Mouse (Mus musculus) kidney, postnatal 4 days (tissue): ENCODE measurements around the gene Svbp.

Experiments
- DNase-seq, 2 experiments: peaks; one replicate each; pipeline ENCODE4 v3.0.0; 2021; ENCODE audit warnings: mixed read lengths in 2 of 2

The Svbp gene

DNA sequence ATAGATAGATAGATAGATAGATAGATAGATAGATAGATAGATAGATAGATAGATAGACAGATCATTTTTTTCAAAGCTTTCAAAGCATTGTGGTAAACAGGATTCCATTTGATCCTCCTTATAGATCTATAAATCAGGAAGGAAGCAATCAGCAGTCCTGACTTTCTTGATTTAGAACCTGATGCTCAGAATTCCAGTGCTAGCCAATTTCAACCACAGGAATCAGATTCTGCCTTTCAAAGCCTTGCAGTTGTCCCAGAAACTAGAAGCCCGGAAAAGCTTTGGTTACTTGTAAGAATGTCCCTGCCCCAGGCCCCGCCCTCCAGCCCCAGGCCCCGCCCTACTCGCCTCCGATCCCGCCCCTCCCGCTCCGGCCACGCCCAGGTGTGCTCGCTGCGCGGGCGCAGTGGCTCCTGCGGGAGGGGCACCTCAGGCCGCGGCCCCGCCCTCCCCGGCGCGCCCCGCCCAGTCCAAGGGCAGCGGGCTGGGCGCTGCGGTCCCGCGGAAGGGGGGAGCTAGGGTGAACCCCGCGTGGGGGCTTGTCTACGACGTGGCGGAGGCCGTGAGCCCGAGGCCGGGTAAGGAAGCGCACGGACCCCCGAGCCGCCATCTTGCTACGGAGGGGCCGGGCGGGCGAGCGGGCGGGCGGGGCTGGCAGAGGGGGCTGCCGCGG lies at the start of gene Svbp:
Gene Svbp (plus strand): TSS at position 398 of the 673 bp plus-strand sequence.
- peak; percentile 97 to 98 for DNase-seq

DNA sequence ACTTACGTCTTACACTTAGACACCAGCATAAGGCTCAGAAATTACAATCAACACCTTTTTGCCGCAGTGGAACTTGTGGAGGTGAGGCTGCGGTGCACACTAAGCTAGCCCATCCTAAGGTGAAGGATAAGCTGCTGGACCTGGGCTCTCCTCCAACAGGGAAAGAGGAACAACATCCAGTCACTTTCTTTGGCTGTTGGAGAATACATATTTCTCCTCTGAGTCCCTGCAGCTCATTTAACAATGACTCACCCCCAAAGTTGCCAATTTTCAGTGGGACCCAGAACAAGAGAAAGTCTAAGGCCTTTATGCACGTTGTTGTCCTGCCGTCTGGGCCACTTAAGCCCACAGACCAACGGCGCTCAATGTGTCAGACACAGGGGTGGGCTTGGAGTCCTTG lies 48.3 kb upstream of the Svbp start:
- no peak for DNase-seq

DNA sequence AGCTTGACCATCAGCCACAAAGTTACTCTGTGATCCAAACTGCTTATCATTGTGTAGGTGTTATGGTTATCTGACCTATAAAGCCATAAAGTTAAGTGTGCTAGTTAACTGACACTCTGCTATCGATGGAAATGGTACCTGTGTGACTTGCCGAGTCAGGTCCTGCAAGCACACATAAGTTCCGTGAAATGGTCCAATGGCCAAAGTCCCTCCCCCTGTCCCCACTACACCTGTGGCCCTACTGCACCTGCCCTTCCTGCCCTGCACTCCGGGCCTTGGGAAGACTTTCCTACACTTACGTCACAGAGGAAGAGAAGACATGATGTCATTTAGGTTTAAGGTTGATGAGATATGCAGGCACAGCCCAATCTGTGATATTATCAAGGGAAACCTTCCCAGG lies 47.8 kb upstream of the Svbp start:
- DNase-seq: no peak

DNA sequence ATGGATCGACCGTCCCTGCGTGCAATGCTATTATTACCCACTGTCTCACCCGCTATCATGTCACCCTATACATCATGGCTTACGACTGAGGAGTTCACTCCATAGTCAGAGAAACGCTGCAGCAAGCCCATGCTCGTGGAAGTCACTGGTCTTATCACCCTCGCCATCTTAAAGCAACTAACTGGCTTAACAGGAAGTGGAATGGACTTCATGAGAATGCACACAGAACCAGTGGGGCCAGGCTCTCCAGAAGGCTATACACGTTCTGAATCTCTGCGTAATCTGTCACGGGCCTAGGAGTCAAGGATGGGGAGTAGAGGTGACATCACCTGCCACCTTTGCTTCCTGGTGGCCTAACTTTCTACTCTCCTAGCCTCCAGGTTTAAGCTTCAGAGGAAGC lies 46.4 kb upstream of the Svbp start:
- no peak for DNase-seq

DNA sequence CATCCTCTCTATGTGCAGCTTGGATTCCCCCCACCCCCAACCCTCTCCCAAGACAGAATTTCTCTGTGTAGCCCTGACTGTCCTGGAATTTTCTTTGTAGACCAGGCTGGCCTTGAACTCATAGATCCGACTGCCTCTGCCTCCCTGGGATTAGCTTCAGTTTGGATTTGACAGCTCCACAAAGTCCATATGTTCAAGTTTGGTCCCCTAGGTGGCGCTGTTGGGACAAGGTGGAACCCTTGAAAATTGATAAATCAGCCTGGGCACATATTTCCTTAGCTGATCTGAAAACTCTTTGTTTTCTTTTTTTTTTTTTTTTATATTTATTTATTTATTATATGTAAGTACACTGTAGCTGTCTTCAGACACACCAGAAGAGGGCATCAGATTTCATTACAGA lies 37.9 kb upstream of the Svbp start:
- DNase-seq: peak; percentile 79 to 82

DNA sequence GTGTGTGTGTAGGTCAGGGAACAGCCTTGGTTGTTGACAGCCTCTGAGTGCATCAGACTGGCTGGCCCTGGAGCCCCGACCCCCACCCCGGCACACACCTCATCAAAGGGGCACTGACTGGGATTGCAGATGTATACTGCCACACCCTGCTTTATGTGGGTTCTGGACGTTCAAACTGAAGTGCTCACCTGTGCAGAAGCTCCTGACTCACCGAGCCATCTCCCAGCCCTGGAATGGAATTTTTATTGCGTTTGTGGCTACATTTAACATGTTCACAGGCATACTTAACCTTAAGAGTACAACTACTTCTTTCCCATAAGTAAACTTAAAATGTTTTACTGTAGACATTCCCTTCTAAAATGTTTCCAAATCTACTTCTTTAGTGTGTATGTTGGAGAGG lies 37.2 kb upstream of the Svbp start:
- no peak for DNase-seq

DNA sequence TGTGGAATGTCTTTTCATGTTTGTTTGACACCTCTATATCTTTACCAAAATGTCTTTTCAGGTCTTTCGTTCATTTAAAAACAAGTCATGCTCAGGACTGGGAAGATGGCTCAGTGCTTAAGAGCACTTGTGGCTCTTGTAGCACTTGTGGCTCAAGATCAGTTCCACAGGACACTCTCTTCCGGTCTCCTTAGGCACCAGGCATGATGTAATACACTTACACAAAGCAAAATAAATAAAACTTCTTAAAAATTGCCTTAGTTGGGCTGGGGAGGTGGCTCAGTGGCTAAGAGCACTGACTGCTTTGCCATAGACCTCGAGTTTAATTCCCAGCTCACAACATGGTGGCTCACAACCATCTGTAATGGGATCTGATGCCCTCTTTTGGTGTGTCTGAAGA lies 33.7 kb upstream of the Svbp start:
- DNase-seq: no peak

DNA sequence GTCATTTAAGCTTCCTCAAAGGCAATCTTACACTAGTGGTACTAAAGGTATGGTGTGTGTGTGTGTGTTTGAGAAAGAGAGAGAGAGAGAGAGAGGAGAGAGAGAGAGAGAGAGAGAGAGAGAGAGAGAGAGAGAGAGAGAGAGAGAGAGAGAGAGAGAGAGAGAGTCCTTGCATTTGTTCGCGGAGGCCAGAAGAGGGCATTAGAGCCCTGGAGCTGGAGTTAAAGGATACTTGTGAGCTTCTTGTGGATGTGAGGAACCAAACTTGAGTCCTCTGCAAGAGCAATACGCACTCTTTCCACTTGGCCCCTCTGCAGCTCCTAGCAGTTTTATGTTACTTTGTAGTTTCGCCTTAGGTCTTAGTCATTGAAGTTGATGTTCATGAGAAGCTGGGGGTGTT lies 32.1 kb upstream of the Svbp start:
- DNase-seq: no peak

DNA sequence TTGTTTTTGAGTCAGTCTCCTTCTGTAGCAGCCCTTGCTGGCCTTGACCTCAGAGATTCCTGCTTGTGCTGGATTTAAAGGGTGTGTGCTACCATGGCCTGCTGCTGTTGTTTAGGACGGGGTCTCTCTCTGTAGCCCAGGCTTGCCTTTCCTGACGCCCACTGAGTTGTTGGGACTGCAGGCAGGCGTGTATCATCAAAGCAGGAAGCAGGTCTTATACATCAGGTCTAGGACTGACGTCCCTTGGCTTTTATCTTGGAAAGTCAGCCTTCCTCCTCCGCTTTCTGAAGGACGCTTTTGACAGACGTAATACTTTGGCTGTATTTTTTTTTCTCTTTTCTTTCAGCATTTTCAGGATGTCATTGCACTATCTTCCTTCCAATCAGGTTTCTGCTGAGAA lies 29.2 kb upstream of the Svbp start:
- no peak for DNase-seq

DNA sequence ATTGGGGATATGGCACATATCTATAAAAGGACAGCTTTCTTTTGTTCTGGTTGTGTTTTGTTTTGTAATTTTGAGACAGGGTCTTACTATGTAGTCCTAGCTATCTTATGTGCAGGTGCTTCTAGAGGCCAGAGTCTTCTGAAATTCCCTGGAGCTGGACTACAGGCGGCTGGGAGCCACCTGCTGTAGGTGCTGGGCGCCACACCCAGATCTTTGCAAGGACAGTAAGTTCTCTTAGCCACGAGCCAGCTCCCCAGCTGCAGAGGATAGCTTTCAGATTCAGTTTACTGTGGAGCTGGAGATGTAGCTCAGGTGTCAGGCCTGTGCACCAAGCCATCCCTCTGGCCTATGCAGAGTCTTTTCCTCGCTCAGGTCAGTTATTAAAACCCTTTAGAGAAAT lies 28.0 kb upstream of the Svbp start:
- peak in 1 of 2 experiments; percentile 41 for DNase-seq

DNA sequence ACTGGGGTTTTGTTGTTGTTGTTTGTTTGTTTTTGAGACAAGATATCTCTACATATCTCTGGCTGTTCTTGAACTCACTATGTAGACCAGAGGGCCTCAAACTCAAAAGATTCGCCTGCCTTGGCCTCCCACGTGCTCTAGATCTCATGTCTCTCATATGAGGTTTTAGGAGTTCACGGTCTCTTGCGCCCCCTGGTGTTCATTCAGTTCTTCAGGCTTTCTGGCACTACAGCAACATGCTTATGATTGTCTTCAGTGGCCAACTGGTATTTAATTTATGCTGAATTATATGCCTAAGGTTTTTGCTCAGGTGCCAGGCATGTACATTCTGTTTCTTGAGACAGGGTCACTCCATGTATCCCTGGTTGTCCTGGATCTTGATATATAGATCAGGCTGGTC lies 27.4 kb upstream of the Svbp start:
- peak; percentile 89 to 91 for DNase-seq

DNA sequence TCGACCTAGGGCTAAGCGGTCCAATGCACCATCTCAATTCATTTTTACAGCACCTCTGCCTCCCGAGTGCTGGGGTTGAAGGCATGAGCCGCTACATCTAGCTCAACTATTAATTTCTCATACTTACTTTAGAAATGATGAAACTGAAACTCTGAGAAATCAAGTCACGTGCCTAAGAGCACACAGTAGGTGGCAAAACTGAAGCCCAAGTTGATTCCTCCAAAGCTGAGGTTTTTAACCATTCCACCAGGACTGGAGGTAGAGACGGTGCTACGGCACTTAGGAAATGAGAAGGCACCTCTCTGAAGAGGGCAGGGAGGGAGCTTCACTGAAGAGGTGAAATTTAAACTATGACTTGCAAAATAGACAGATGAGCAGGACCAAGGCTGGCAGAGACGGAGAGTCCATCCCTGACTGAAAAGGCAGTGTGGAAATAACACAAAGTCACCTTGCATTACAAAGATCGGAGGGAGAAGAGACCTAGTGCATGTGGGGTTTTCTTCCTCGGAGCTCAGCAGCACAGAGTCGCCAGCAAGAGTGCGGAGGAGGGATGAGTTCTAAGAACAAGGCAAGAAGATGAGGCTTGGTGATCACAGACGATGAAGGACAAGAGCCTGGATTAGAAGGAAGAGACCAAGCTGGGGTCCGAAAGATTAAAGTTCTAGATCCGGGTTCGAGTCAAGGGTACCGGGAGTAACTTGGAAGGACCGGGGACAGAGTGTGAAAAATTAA lies 22.0 kb upstream of the Svbp start:
- DNase-seq: peak in 1 of 2 experiments; percentile 33

DNA sequence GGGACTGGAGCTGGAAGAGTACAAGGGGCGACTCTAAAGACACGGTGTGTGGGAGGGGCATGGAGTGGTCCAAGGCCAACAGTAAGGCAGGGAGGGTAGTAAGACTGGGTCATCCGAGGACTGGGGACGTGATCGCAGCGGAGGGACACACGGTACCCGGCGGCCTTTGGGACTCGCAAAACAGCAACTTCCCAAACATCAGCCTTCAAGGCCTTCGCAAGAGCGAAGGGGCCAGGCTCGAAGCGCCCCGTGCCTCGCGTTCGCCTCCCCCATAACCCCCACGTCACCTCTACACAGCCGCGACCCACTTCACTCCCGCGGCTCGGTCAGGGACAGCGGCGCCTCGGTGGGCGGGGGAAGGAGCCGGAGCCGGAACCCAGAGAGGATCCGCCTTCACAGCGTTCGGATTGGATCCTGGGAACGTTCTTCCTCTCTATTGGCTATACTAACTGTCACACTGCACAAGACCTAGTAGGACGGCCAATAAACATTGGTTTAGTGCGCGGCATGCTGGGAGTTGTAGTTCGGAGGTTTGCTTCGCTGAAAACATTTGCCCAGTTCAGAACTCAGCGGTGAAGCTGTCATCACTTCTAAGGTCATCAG lies 21.2 kb upstream of the Svbp start, which contains the start of gene Zfp691:
Gene Zfp691 (minus strand): TSS at position 345 of the 603 bp plus-strand sequence.
- DNase-seq: peak; percentile 93 to 96

DNA sequence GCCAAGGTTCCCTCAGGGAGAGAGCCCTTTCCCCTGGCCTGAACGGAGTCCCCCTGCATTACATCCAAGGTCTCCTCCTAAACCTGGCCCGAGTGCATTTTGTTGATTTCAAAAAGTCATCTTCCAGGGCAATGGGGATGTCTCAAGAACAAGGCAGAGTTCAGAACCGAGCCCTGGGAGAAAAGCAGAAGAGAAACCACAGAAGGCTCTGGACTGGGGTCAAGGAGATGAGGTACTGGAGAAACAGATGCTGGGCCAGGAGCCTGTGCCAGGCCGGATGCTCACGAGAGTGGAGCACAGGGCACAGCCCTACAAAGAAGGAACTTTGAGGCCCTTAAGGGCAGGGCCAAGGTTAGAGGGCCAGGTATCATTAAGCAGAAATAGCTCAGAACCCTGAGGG lies 17.4 kb upstream of the Svbp start:
- no peak for DNase-seq

DNA sequence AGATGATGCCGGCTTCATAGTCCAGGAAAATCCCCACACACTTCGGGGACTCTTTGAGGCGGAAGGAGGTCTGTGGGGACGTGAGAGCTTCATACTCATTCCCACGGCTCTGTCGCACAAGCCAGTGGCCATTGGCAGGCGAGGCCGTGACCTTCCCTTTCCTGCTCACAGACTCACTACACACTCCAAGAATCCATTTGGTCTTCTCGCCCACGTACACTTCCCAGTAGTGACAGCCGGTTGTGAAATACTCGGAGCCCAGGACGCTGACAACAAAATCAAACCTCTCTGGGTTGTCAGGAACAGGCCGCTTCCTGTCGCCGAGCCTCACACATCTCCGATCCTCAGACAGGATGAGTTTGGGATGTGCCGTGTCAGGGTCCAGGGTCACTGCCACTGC lies 16.8 kb upstream of the Svbp start:
- DNase-seq: peak; percentile 21 to 48

DNA sequence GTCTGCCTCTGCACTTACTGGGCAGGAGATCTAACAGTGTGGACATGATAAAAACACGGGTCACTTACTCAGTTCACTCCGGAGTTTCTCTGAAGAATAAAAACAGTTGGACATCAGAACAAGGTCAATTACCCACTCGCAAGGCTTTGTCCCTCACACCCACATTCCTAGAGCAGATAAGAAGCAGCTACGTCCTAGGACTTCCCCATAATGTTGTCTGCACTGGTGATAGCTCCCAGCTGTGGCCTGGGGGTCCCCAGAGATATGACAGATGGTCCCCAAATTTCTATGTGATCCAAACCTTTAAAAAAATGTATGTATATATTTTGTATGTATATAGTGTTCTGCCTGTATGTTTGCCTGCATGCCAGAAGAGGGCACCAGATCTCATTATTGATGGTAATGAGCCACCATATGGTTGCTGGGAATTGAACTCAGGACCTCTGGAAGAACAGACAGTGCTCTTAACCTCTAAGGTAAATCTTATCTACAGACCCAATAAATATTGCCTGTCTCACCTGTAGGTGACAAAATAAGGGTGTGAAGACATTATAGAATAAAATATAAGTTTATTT lies 14.9 kb upstream of the Svbp start:
- no peak for DNase-seq

DNA sequence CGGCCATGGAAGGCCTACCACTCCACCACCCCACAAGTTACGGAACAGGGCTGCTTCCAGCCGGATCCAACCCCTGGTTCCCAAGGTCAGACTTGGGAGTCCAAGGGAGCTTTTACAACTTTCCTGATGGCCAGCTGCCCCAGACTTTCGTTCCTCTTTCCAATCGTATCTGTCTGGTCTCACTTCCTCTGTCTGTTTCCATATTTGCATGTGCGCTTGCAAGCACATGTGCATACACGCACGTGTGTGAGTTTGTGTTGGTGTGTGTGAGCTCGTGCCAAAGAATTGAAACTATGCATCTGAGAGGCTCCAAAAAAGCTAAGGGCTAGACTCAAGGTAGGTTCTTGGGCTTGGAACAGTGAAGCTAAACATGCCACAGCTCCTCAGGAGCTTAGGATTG lies 13.7 kb upstream of the Svbp start:
- DNase-seq: no peak

DNA sequence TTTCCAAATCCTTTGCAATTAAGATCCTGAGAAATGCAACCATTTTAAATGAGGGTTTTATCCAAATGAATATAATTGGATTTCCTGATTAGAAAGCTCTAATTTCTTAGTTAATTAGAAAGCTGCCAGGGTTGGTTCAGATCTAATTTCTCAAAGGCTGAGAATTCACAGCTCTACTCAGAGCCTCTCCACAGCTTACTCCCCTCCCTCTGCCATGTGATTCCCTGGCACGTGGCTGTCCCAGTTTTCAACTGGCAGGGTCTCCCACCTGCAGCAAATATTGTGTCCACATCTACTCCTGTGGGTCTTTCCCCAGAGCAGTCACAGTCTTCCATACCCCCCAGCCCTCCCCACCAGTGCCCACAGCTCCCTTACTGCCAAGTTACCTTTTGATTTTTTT lies 11.6 kb upstream of the Svbp start:
- DNase-seq: no peak

DNA sequence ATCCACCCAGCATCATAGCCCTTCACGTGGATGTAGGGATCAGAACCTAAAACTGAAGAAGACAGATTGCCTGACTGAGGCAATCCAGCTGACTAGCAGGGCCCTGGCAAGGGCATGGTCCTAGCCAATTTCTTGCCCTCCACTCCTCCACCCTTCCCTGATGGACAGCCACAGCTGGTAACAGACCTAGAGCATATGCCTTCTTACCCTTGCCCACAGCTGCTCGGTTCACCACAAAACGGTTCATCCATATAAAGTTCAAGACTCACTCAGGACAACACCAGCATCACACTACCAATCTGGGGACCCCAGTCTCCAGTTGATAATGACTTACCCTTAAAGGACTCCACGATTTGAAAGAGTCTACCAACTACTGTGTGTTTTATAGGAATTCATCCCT lies 9.3 kb upstream of the Svbp start:
- DNase-seq: no peak

DNA sequence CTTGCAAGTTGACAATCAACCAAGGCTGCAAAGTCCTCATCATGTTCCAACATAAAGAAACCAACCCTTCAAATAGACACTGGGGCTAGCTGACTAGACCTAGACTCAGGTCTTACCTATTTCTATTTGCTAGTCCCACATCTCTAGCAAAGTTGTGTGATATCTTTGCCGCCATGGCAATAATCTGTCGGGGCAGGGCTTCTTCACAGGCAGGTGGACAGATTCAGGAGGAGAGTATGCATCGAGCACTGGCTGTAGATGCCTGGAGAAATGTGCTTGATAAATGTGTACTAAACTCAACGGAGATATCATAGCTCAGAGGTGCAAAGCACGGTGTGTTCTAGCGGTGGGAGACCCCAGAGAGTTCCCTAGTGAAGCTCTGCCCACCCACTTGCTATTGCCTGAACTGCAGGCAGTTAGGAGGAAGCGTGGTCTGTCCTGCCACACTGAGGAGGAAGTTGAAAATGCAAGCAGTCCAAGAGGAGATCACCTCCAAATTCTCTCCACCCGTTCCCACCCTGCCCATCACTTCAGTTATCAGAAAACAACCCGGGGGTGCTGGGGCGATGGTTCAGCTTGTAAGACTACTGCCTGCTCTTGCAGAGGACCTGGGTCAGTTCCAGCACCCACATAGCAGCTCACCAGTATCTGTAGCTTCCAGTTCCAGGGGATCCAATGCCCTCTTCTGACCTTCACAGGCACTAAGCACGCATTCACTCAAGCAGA lies 6.9 kb upstream of the Svbp start:
- DNase-seq: no peak

DNA sequence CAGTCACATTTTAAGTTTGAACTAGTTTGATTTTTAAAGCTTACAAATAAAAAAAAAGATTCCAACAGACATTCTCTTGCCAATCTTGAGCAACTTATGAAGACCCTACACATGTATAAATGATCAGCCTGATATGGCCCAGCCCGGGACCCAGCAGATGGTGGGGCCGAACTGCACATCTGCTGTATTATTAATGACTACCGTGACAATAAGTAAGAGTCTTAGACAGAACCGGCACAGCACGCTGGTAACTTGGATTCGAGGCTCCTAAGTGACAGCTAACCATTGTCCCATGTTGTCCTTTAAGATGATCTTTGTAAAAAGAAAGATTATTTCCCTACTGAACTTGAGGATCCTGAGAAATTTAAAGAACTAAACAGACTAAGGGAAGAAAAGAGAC lies 5.7 kb upstream of the Svbp start:
- DNase-seq: no peak

DNA sequence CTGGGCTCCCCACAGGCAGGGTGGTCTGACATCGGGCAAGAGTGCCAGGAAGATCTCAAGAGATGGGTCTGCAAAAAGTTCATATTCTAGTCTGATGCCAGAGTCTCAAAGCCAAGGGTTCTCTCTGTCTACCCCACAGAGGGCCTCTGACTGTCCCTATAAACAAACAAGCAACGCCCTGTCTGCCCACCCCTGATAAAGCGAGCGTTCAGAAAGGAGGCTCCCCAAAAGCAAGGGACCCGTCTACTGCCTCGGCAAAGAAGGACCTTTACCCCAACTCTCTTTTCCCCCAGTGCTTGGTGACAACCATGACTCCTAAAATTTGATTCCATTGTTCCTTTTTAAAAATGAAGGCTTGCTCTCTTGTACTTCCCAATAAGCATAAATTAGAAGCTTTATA lies 5.2 kb upstream of the Svbp start, which contains the start of gene Ermap:
Gene Ermap (minus strand): TSS at position 148 of the 400 bp plus-strand sequence.
- DNase-seq: no peak

DNA sequence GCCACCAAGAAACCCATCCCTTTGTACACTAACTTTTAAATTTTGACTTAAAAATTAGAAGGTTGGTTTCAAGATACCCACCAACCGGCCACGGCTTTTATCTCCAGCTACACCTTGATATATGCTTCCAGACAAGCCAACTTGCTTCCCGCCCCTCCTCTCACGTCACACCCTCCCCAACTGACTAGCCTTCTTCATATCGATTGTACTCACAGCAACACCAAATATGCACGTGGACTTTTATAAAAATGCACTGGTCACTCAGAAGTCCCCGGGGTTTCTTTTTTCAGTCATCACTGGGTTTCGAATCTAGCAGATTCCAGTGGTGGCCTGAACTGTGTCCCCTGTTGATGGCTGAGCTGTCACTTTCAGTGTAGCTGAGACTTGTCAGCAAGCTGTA lies 4.5 kb upstream of the Svbp start:
- no peak for DNase-seq
